Mouse (Mus musculus) midbrain, postnatal 0 days (tissue): ENCODE data around the gene Tmem233. TPM values are rescaled to one million over a fixed set of nuclear protein-coding genes. Genes with fewer than 3 reads are reported as not detected.

Experiments
- ATAC-seq: fragments of 200-750 bp; cut with Nextera tagmentation; 2 replicates; pipeline ENCODE4 v1.8.0; 2017; ENCODE audit warnings: moderate number of reproducible peaks, mild to moderate bottlenecking, moderate TSS enrichment, moderate library complexity; ENCODE audit not compliant: low FRiP score
- DNase-seq: peaks from one replicate; pipeline ENCODE4 v3.0.0-alpha.2; 2015; ENCODE audit warnings: low spot score
- H3K27ac ChIP-seq: fragments of 300-500 bp; sonication (generic); 2 replicates; pipeline ENCODE4 v1.5.1; 2014; ENCODE audit warnings: low read depth, mild to moderate bottlenecking, low read length, mixed read lengths
- H3K27me3 ChIP-seq: fragments of 300-500 bp; sonication (generic); 2 replicates; pipeline ENCODE4 v1.6.1; 2014; ENCODE audit warnings: low read length, control low read depth, mixed read lengths; ENCODE audit not compliant: insufficient read depth
- H3K36me3 ChIP-seq: fragments of 300-500 bp; sonication (generic); 2 replicates; pipeline ENCODE4 v1.6.1; 2014; ENCODE audit warnings: low read length, control low read depth, mixed read lengths; ENCODE audit not compliant: insufficient read depth
- H3K4me1 ChIP-seq: fragments of 300-500 bp; sonication (generic); 2 replicates; pipeline ENCODE4 v1.6.1; 2014; ENCODE audit warnings: mild to moderate bottlenecking, control low read depth, antibody characterized with exemption, low read length, mixed read lengths; ENCODE audit not compliant: insufficient read depth
- H3K4me2 ChIP-seq: fragments of 300-500 bp; sonication (generic); 2 replicates; pipeline ENCODE4 v1.6.1; 2014; ENCODE audit warnings: low read depth, mild to moderate bottlenecking, low read length, mixed read lengths; ENCODE audit not compliant: poor library complexity, severe bottlenecking
- H3K4me3 ChIP-seq: fragments of 300-500 bp; sonication (generic); 2 replicates; pipeline ENCODE4 v1.5.1; 2014; ENCODE audit warnings: low read depth, mild to moderate bottlenecking, low read length, moderate library complexity
- H3K9ac ChIP-seq: fragments of 300-500 bp; sonication (generic); replicated peaks from 2 replicates; pipeline ENCODE4 v1.6.1; 2014; ENCODE audit warnings: mild to moderate bottlenecking, low read length, moderate library complexity, mixed read lengths; ENCODE audit not compliant: poor library complexity, severe bottlenecking
- H3K9me3 ChIP-seq: fragments of 300-500 bp; sonication (generic); 2 replicates; pipeline ENCODE4 v1.6.1; 2016; ENCODE audit warnings: low read length, control low read depth
- CTCF ChIP-seq: IDR thresholded peaks from 2 replicates; pipeline ENCODE4 v1.5.1; 2016; ENCODE audit warnings: antibody characterized with exemption, mild to moderate bottlenecking
- WGBS: fragments of 180-500 bp; shearing (Covaris S2); extraction: QIAGEN DNeasy Blood & Tissue Kit; methylation state at CpG from one replicate; pipeline ENCODE4 v1.1.7; 2014; 5-methylcytosine and 5-hydroxymethylcytosine counted together
- polyA plus RNA-seq: library from polyadenylated mRNA; unstranded; fragments of >200 nt; fragmentation: Nextera tagmentation; extraction: Ambion mirVana; gene quantifications from 2 replicates; pipeline ENCODE4 v1.2.1, GENCODE M21; 2015
- total RNA-seq: library from RNA; depleted of rRNA; stranded (reverse); fragments of >200 nt; gene quantifications from 2 replicates; pipeline ENCODE4 v1.2.3, GENCODE M21; 2014

Tmem233 gene
- total and polyA plus RNA-seq, 2 experiments from 2014 or later, result not detected

DNA sequence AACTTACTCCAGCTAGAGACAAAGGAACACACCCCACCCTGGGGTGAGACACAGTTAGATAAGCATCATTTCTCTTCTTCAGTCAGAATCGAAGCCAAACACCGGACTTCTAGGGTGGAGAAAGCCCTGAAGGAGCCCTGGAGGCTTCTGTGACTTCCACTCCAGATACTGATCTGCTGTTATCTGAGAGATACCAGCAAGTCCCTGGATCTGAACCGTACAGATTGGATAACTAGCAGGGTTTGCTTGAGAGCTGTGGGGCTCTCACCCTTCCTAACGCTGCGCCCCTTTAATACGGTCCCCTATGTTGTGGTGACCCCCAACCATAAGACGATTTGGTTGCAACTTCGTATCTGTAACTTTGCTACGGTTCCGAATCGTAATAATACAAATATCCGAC is 60.9 kb downstream of the Tmem233 start:
- Histone ChIP-seq H3K9me3 (no peaks in the 10 kb centered on the region), H3K27me3 (no peaks in the 10 kb centered on the region), H3K36me3 (peaks cover 43% of the 10 kb centered on the region), H3K4me2 (no peak overlapping the region), H3K4me3 (no peak overlapping the region), H3K27ac (no peak overlapping the region), H3K9ac (no peak overlapping the region), H3K4me1 (peaks cover 9% of the 10 kb centered on the region)
- ATAC-seq, result no peak
- no peak for DNase-seq
- TF ChIP-seq CTCF, result no peak
- 94% methylated on average over 12 of the region's 12 CpGs for WGBS

DNA sequence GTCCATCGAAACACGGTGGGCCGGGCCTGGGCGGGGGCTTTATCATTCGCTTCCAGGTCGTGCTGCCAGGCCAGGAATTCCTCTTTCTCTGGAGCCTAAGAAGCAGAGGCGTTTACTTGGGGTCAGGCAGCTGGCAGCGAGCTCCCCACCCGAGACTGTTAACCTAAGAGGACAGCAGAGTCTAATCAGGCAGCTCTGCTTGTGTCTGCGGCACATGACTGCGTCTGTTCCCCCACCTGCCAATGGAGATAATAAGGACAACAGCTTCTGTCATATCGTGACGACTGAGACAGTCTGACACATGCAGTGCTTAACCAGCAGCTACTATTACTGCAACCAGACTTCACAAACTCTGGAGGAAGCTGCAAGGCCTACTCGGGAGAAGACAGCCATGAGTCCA is 61.5 kb downstream of the Tmem233 start:
- no peak for ATAC-seq
- H3K4me1 ChIP-seq, result peaks cover 9% of the 10 kb centered on the region
- H3K9me3 ChIP-seq, result no peaks in the 10 kb centered on the region
- 93% methylated on average over 14 of the region's 14 CpGs for WGBS
- H3K27me3 ChIP-seq, result no peaks in the 10 kb centered on the region
- H3K4me2 ChIP-seq, result no peak overlapping the region
- peaks cover 48% of the 10 kb centered on the region for H3K36me3 ChIP-seq
- TF ChIP-seq CTCF, result no peak
- no peak overlapping the region for H3K27ac ChIP-seq
- H3K4me3 ChIP-seq, result no peak overlapping the region
- DNase-seq, result no peak
- no peak overlapping the region for H3K9ac ChIP-seq

DNA sequence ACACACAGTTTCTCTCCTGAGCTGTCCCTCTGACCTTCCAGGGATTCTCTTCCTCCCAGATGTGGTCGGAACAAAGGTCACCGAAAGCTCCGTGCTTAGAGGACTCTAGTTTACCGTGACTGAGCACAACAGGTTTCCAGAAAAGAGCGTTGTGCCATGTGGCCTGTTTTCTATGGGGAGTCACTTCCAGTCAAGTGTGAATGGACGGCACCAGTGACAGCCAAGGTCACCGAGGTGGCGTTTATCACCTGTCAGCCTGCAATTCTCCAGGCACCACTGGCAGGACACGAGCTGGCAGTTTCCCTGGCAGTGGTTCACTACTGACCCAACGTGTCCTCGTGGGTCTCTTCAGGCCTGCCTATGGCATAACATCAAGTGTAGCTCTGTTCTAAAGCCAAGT is 63.7 kb downstream of the Tmem233 start:
- H3K4me2 ChIP-seq, result no peak overlapping the region
- H3K9me3 ChIP-seq, result no peaks in the 10 kb centered on the region
- no peak for DNase-seq
- ATAC-seq, result no peak
- peaks cover 9% of the 10 kb centered on the region for H3K4me1 ChIP-seq
- no peak overlapping the region for H3K27ac ChIP-seq
- TF ChIP-seq CTCF, result no peak
- H3K27me3 ChIP-seq, result no peaks in the 10 kb centered on the region
- H3K9ac ChIP-seq, result no peak overlapping the region
- peaks cover 64% of the 10 kb centered on the region for H3K36me3 ChIP-seq
- 87% methylated on average over 11 of the region's 11 CpGs for WGBS
- no peak overlapping the region for H3K4me3 ChIP-seq

DNA sequence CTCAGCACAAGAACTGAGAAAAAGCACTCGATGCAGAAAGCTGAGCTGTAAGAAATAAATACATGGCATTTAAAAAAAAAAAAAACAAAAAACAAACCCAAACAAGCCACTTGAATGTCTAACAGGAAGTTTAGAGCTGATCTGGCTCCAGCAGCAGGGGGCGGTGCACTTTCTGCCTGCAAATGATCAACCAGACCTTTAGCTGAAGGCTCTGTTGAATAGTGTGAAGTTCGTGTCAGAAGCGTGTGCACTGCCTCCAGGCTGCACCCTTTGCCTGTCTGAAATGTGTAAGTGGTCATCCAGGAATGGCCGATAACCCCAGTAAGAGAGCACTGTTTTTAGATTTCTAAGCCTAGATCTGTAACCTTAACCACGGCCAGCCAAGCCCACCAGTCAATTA is 64.3 kb downstream of the Tmem233 start:
- H3K4me3 ChIP-seq, result no peak overlapping the region
- peaks cover 70% of the 10 kb centered on the region for H3K36me3 ChIP-seq
- DNase-seq (no peak), ATAC-seq (no peak)
- no peak overlapping the region for H3K27ac ChIP-seq
- H3K27me3 ChIP-seq, result no peaks in the 10 kb centered on the region
- H3K9me3 ChIP-seq, result no peaks in the 10 kb centered on the region
- peaks cover 9% of the 10 kb centered on the region for H3K4me1 ChIP-seq
- no peak overlapping the region for H3K9ac ChIP-seq
- WGBS, result 86% methylated on average over 6 of the region's 6 CpGs
- TF ChIP-seq CTCF, result peak; percentile 32
- H3K4me2 ChIP-seq, result no peak overlapping the region

DNA sequence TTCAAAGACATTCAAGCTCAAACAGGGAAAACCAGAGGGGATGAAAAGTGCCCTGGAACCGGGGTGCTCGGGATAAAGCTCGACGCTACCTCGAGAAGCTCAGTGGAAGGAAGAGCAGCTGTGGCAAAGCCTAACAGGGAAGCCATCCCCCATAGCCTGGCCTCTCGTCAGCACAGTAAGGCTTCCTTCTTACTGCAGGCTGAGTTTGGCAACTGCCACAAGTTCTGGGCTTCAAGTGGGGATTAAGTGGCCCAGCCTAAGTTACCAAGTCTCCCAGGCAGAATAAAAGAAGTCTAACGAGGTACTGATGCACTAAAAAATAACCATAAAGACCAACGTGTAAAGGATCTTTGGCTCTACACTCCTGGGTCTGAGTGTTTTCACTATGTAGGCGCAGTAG is 64.8 kb downstream of the Tmem233 start:
- WGBS, result 92% methylated on average over 9 of the region's 9 CpGs

DNA sequence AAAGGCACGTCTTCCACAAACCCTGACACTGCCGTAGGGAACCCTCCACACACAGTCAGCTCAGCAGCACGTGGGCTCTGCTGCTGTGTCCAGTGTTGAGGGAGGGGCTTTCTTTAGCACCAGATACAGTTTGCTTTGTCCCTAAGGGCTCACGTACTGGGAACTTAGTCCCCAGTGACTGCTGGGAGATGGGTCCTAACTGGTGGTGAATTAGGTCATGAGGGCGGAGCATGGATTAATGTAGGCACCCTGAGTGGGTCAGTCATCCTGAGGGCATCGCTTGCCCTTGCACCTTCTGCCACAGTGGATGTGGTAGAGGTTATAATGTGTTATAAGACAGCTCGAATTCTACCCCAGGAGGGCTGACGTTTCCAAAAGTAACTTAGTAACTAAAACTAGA is 65.7 kb downstream of the Tmem233 start:
- no peak overlapping the region for H3K9ac ChIP-seq
- no peaks in the 10 kb centered on the region for H3K9me3 ChIP-seq
- peaks cover 81% of the 10 kb centered on the region for H3K36me3 ChIP-seq
- DNase-seq (no peak), ATAC-seq (no peak)
- H3K4me1 ChIP-seq, result no peaks in the 10 kb centered on the region
- no peak overlapping the region for H3K4me2 ChIP-seq
- no peaks in the 10 kb centered on the region for H3K27me3 ChIP-seq
- no peak overlapping the region for H3K4me3 ChIP-seq
- TF ChIP-seq CTCF, result no peak
- H3K27ac ChIP-seq, result no peak overlapping the region
- WGBS, result 94% methylated on average over 8 of the region's 8 CpGs

More for the DNA sequence above, 64.8 kb downstream of the Tmem233 start:
- no peak overlapping the region for H3K9ac ChIP-seq
- no peak overlapping the region for H3K4me3 ChIP-seq
- no peak overlapping the region for H3K4me2 ChIP-seq
- peaks cover 6% of the 10 kb centered on the region for H3K4me1 ChIP-seq
- H3K27ac ChIP-seq, result no peak overlapping the region
- H3K36me3 ChIP-seq, result peaks cover 75% of the 10 kb centered on the region
- DNase-seq, result no peak
- no peaks in the 10 kb centered on the region for H3K9me3 ChIP-seq
- ATAC-seq, result no peak
- no peak for TF ChIP-seq CTCF
- no peaks in the 10 kb centered on the region for H3K27me3 ChIP-seq
